Mouse (Mus musculus) heart, embryonic 11.5 days (tissue): ENCODE data around the gene Fn3k. TPM values are rescaled to one million over a fixed set of nuclear protein-coding genes. Genes with fewer than 3 reads are reported as not detected.

Source experiments
- ATAC-seq: fragments of 200-750 bp; cut with Nextera tagmentation; replicated peaks from 2 replicates; pipeline ENCODE4 v1.8.0; 2017; ENCODE audit warnings: moderate library complexity; ENCODE audit not compliant: insufficient number of reproducible peaks, low FRiP score, low TSS enrichment
- H3K27ac ChIP-seq: fragments of 300-500 bp; sonication (generic); 2 replicates; pipeline ENCODE4 v1.5.1; 2014; ENCODE audit warnings: mild to moderate bottlenecking, low read depth, low read length
- H3K27me3 ChIP-seq: fragments of 300-500 bp; sonication (generic); 2 replicates; pipeline ENCODE4 v1.6.1; 2014; ENCODE audit warnings: mild to moderate bottlenecking, low read length, mixed read lengths; ENCODE audit not compliant: control insufficient read depth, insufficient read depth
- H3K36me3 ChIP-seq: fragments of 300-500 bp; sonication (generic); 2 replicates; pipeline ENCODE4 v1.6.1; 2014; ENCODE audit warnings: mild to moderate bottlenecking, low read length, moderate library complexity, mixed read lengths; ENCODE audit not compliant: control insufficient read depth, insufficient read depth
- H3K4me1 ChIP-seq: fragments of 300-500 bp; sonication (generic); 2 replicates; pipeline ENCODE4 v1.6.1; 2014; ENCODE audit warnings: low read length; ENCODE audit not compliant: control insufficient read depth, insufficient read depth
- H3K4me2 ChIP-seq: fragments of 300-500 bp; sonication (generic); 2 replicates; pipeline ENCODE4 v1.6.1; 2014; ENCODE audit warnings: mild to moderate bottlenecking, moderate library complexity
- H3K4me3 ChIP-seq: fragments of 300-500 bp; sonication (generic); 2 replicates; pipeline ENCODE4 v1.5.1; 2014; ENCODE audit warnings: low read depth, low read length
- H3K9ac ChIP-seq: fragments of 300-500 bp; sonication (generic); 2 replicates; pipeline ENCODE4 v1.6.1; 2014; ENCODE audit warnings: mild to moderate bottlenecking, low read depth, low read length, moderate library complexity
- H3K9me3 ChIP-seq: fragments of 300-500 bp; sonication (generic); replicated peaks from 2 replicates; pipeline ENCODE4 v1.6.1; 2016; ENCODE audit warnings: low read length; ENCODE audit not compliant: control insufficient read depth
- WGBS: fragments of 180-500 bp; shearing (Covaris S2); extraction: QIAGEN DNeasy Blood & Tissue Kit; methylation state at CpG from one replicate; pipeline ENCODE4 v1.1.7; 2014; ENCODE audit not compliant: insufficient replicate concordance; 5-methylcytosine and 5-hydroxymethylcytosine counted together
- polyA plus RNA-seq: library from polyadenylated mRNA; unstranded; fragments of >200 nt; fragmentation: Nextera tagmentation; extraction: Ambion mirVana; gene quantifications from 2 replicates; pipeline ENCODE4 v1.2.1, GENCODE M21; 2014

Fn3k gene
- polyA plus RNA-seq, 1 experiment from 2014 or later = 6.2 TPM

DNA sequence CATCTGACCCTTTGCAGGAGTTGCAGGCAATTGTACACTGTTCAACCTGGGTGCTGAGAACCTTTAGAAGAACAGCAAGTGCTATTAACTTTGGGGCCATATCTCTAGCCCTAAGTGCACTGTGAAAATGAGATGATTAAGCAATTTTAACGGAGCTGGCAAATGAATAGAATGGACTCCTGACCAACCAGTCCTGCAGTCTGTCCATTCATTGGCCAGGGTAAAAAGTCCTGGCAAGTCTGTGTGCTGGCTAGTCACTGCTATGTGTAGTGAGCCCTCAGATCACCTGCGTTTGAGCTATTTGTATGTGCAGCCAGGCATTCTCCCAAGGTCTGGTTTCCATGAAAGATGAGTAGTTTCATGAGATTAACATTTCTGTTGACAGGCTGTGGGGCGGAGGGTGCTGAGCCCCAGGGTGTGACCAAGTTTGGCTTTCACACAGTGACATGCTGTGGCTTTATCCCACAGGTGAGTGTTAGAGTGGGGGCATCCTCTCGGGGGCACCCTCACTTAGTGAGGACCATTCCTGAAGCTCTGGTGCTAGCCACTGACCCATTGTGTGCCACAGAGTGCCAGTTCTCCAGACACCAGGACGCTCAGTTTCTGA is 5.1 kb downstream of the Fn3k start:
- no peak overlapping the region for H3K27ac ChIP-seq
- no peak overlapping the region for H3K4me2 ChIP-seq
- no peak for ATAC-seq
- no peaks in the 10 kb centered on the region for H3K4me1 ChIP-seq
- no peaks in the 10 kb centered on the region for H3K36me3 ChIP-seq
- H3K9me3 ChIP-seq = no peaks in the 10 kb centered on the region
- no peak overlapping the region for H3K4me3 ChIP-seq
- WGBS = 63% methylated on average over 5 of the region's 5 CpGs
- H3K27me3 ChIP-seq = peaks cover 3% of the 10 kb centered on the region; the same call in 1 of the 2 replicates
- H3K9ac ChIP-seq = no peak overlapping the region

GRCm38 (mm10) chr11:121441653-121442052 is 6.9 kb downstream of the Fn3k start:
- no peak overlapping the region for H3K9ac ChIP-seq
- no peaks in the 10 kb centered on the region for H3K9me3 ChIP-seq
- H3K27ac ChIP-seq = no peak overlapping the region
- no peak overlapping the region for H3K4me3 ChIP-seq
- H3K27me3 ChIP-seq = no peaks in the 10 kb centered on the region
- no peak overlapping the region for H3K4me2 ChIP-seq
- ATAC-seq = no peak
- 84% methylated on average over 4 of the region's 4 CpGs for WGBS
- H3K4me1 ChIP-seq = no peaks in the 10 kb centered on the region
- no peaks in the 10 kb centered on the region for H3K36me3 ChIP-seq

GRCm38 (mm10) chr11:121442076-121442475 is 7.4 kb downstream of the Fn3k start:
- Histone ChIP-seq H3K4me2 (no peak overlapping the region), H3K4me3 (no peak overlapping the region), H3K9me3 (no peaks in the 10 kb centered on the region), H3K27me3 (no peaks in the 10 kb centered on the region), H3K4me1 (no peaks in the 10 kb centered on the region), H3K9ac (no peak overlapping the region), H3K27ac (no peak overlapping the region), H3K36me3 (no peaks in the 10 kb centered on the region)
- 56% methylated on average over 2 of the region's 2 CpGs for WGBS
- ATAC-seq = no peak

DNA sequence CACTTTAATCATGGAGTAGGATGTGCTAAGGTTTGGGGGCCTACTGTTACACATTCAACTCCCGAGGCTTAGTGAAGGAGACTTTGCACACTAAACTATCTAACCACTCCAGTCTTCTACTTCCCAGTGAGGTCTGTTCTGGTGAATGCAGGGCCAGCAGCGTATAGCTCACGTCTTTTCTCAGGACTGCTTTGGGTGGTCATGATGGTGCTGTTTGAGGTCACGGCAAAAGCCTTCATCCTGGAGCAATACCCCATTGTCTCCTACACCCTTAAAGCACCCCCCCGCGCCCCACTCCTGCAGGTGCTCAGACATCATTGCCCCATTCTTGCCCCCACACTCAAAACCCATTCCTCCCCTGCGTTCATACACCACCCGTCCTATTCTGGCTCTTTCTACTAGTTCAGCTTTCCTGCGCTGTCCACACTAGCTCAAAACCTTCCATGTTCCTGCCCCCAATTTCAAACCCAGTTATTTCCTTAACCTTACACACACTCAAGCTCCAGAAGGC is 16.6 kb downstream of the Fn3k start:
- 17% methylated on average over 9 of the region's 9 CpGs for WGBS
- H3K9ac ChIP-seq = peak overlapping the region; percentile 78; the same call in 1 of the 2 replicates
- H3K9me3 ChIP-seq = no peaks in the 10 kb centered on the region
- H3K36me3 ChIP-seq = no peaks in the 10 kb centered on the region
- H3K4me2 ChIP-seq = peak overlapping the region; percentile 78
- peaks cover 5% of the 10 kb centered on the region; the same call in 1 of the 2 replicates for H3K4me1 ChIP-seq
- H3K27me3 ChIP-seq = no peaks in the 10 kb centered on the region
- H3K27ac ChIP-seq = no peak overlapping the region
- peak overlapping the region; percentile 73 for H3K4me3 ChIP-seq
- ATAC-seq = no peak

GRCm38 (mm10) chr11:121451753-121452635 is 17.3 kb downstream of the Fn3k start, which contains the start of gene Tbcd:
Gene Tbcd (plus strand): TSS chr11:121451949.
- no peaks in the 10 kb centered on the region for H3K27me3 ChIP-seq
- ATAC-seq = peak; percentile 92
- H3K36me3 ChIP-seq = no peaks in the 10 kb centered on the region
- H3K4me2 ChIP-seq = peak within 1 kb of the TSS; percentile 78
- peak within 1 kb of the TSS; percentile 73 for H3K4me3 ChIP-seq
- peak within 1 kb of the TSS; percentile 63 for H3K27ac ChIP-seq
- H3K9me3 ChIP-seq = no peaks in the 10 kb centered on the region
- under 1% methylated on average over 58 of the region's 58 CpGs for WGBS
- H3K4me1 ChIP-seq = peaks cover 5% of the 10 kb centered on the region; the same call in 1 of the 2 replicates
- H3K9ac ChIP-seq = peak within 1 kb of the TSS; percentile 78

DNA sequence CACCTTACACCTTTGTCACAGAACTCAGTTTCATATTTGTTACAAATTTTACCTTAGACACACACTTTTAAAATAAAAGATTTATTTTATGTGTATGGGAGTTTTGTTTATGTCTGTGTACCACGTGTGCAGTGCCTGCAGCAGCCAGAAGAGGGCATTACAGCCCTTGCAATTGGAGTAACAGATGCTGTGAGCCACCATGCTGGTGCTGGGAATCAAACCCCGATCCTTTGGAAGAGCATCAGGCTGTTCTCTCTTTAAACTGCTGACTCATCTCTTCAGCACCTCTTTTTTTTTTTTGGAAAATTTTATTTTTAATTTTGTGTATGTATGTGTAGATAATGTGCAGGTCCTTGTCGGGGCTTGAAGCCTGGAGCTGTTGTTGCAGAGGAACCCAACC is 23.2 kb downstream of the Fn3k start:
- Histone ChIP-seq H3K36me3 (peaks cover 10% of the 10 kb centered on the region), H3K27ac (no peak overlapping the region), H3K4me2 (no peak overlapping the region), H3K4me3 (no peak overlapping the region), H3K27me3 (no peaks in the 10 kb centered on the region), H3K9me3 (no peaks in the 10 kb centered on the region), H3K4me1 (no peaks in the 10 kb centered on the region), H3K9ac (no peak overlapping the region)
- ATAC-seq = no peak
- WGBS = 88% methylated on average over 3 of the region's 3 CpGs

DNA sequence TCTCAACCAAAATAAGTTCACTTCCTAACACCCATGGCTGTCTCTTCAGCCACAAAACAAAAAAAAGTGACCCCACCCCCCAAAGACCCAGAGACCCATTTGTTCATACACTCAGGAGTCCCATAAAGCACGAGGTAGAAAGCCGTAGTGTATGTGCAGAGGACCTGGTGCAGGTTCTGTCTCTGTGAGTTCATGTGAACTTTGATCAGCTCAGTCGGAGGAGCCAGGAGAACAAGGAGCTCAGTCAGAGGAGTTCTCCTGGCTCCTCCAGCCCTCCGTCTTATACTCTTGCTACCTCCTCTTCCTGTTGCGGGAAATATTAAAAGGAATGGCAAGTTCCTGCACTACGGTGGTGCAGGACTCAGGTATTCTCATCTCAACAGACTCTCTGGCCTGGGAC is 32.7 kb downstream of the Fn3k start:
- no peak for ATAC-seq
- WGBS = 88% methylated on average over 6 of the region's 6 CpGs

DNA sequence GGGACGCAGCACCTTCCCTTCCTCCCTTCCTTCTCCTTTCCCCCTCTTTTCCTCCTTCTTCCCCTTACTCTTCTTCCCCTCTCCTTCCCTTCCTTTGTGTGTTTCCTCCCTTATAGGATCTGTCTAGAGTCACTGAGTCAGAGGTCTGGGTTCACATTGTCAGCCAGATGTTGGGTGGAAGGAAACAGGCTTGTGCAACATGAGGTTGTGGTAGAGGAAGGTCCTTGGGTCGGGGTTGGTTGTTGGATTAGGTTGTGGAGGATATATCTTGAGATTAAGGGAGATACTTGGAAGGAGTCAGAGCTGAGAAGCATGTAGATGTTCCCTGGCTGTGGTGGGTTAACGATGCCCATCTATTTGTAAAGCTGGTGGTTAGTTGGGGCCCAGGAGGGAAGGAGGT is 40.1 kb downstream of the Fn3k start:
- H3K9ac ChIP-seq = no peak overlapping the region
- 75% methylated on average over 3 of the region's 3 CpGs for WGBS
- H3K4me3 ChIP-seq = no peak overlapping the region
- no peaks in the 10 kb centered on the region for H3K9me3 ChIP-seq
- H3K27me3 ChIP-seq = no peaks in the 10 kb centered on the region
- no peak overlapping the region for H3K4me2 ChIP-seq
- no peak for ATAC-seq
- H3K4me1 ChIP-seq = no peaks in the 10 kb centered on the region
- H3K36me3 ChIP-seq = no peaks in the 10 kb centered on the region; the same call in 1 of the 2 replicates
- no peak overlapping the region for H3K27ac ChIP-seq

More for the DNA sequence above, 32.7 kb downstream of the Fn3k start:
- Histone ChIP-seq H3K4me2 (no peak overlapping the region), H3K36me3 (no peaks in the 10 kb centered on the region; the same call in 1 of the 2 replicates), H3K27me3 (no peaks in the 10 kb centered on the region), H3K9me3 (no peaks in the 10 kb centered on the region), H3K4me3 (no peak overlapping the region), H3K27ac (no peak overlapping the region), H3K9ac (no peak overlapping the region), H3K4me1 (no peaks in the 10 kb centered on the region)
